Mouse (Mus musculus): ENCODE results near the gene Mylk. TPM values are rescaled to one million over a fixed set of nuclear protein-coding genes. Genes with fewer than 3 reads are reported as not detected.

Gene Mylk
- polyA plus RNA-seq, 1 experiment from 2014 or later = 334 TPM

DNA sequence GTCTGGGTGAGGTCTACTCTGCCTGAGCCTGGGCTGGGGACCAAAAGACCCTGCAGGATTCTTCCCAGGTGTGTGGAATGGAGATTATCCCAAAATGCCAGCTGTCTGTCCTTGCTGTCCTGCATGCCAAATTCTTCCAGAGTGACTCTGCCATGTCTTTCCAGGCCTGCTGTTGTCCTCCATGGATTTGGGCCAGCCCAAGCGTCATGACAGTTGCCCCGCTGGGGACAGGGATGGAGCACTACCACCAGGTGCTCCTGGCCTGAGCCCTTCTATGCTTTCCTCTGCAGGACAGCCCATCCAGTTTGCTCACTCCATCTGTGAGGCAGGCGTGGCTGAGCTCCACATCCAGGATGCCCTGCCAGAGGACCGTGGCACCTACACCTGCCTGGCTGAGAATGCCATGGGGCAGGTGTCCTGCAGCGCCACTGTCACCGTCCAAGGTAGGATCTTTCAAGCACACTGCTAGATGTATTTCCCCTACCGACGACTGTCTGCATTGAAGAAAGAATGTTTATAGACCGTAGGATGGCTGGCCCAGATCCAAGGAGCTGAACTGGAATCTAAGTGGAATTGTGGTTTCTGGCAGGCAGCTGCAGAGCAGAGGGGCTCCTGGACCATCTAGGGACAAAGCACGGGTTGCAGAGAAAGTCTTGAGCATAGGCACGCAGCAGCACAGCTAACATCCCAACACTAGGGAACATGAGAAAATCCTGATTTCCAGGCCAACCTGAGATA, 154.2 kb downstream of the Mylk start:
- Histone ChIP-seq H3K9ac (ENCODE audit: low read length) (no peak overlapping the region), H3K27ac (ENCODE audit: low read depth) (peak overlapping the region; percentile 70; the same call in 1 of the 2 replicates)
- 47% methylated on average over 11 of the region's 11 CpGs for WGBS

GRCm38 (mm10) chr16:34899997-34900396, 155.0 kb downstream of the Mylk start:
- Histone ChIP-seq H3K9ac (ENCODE audit: low read length) (no peak overlapping the region), H3K27me3 (replicated peaks; ENCODE audit: control insufficient read depth, insufficient read depth, low read length) (no peaks in the 10 kb centered on the region), H3K9me3 (ENCODE audit: control insufficient read depth, low read length) (no peaks in the 10 kb centered on the region), H3K4me1 (replicated peaks; ENCODE audit: control insufficient read depth, insufficient read depth, low read length) (peaks cover 26% of the 10 kb centered on the region), H3K27ac (ENCODE audit: low read depth) (peak overlapping the region; percentile 70), H3K4me3 (ENCODE audit: low read depth, low read length) (no peak overlapping the region), H3K36me3 (ENCODE audit: control insufficient read depth, insufficient read depth, low read length) (no peaks in the 10 kb centered on the region), H3K4me2 (ENCODE audit: low read length) (no peak overlapping the region)
- DNase-seq (ENCODE audit: low spot score) (no peak), ATAC-seq (replicated peaks; ENCODE audit: low FRiP score, low TSS enrichment, low read depth) (no peak)
- 51% methylated on average over 5 of the region's 5 CpGs for WGBS

More for the DNA sequence above, 154.2 kb downstream of the Mylk start:
- no peaks in the 10 kb centered on the region for H3K27me3 ChIP-seq (replicated peaks; ENCODE audit: control insufficient read depth, insufficient read depth, low read length)
- H3K4me1 ChIP-seq (replicated peaks; ENCODE audit: control insufficient read depth, insufficient read depth, low read length) = peaks cover 26% of the 10 kb centered on the region
- ATAC-seq (replicated peaks; ENCODE audit: low FRiP score, low TSS enrichment, low read depth) (no peak), DNase-seq (ENCODE audit: low spot score) (peak; percentile 76)
- H3K4me2 ChIP-seq (ENCODE audit: low read length) = no peak overlapping the region
- no peaks in the 10 kb centered on the region for H3K36me3 ChIP-seq (ENCODE audit: control insufficient read depth, insufficient read depth, low read length)
- H3K4me3 ChIP-seq (ENCODE audit: low read depth, low read length) = no peak overlapping the region
- no peaks in the 10 kb centered on the region for H3K9me3 ChIP-seq (ENCODE audit: control insufficient read depth, low read length)

DNA sequence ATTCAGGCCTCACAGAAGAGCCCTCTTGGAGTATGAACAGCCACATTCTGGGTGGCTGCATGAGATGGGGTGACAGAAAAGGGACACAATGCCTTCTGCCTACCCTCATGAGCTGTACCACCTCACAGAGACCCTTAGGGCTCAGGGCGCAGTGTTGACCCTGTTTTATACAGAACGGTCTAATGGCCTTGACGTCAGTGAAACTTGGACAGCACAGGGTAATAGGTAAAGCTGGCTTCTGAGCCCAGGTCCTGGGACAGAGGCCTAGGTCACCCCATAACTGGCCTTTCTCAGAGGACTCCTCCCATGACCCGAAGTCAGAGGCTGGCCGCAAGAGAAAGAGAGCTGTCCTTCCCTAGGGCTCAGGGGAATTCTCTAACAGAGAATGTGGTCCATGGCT, 155.5 kb downstream of the Mylk start:
- DNase-seq (ENCODE audit: low spot score) (no peak), ATAC-seq (replicated peaks; ENCODE audit: low FRiP score, low TSS enrichment, low read depth) (no peak)
- no peaks in the 10 kb centered on the region for H3K9me3 ChIP-seq (ENCODE audit: control insufficient read depth, low read length)
- H3K36me3 ChIP-seq (ENCODE audit: control insufficient read depth, insufficient read depth, low read length) = no peaks in the 10 kb centered on the region
- H3K9ac ChIP-seq (ENCODE audit: low read length) = no peak overlapping the region
- no peaks in the 10 kb centered on the region for H3K27me3 ChIP-seq (replicated peaks; ENCODE audit: control insufficient read depth, insufficient read depth, low read length)
- H3K4me1 ChIP-seq (replicated peaks; ENCODE audit: control insufficient read depth, insufficient read depth, low read length) = peaks cover 26% of the 10 kb centered on the region
- WGBS = 89% methylated on average over 5 of the region's 5 CpGs
- no peak overlapping the region for H3K4me2 ChIP-seq (ENCODE audit: low read length)
- peak overlapping the region; percentile 70 for H3K27ac ChIP-seq (ENCODE audit: low read depth)
- H3K4me3 ChIP-seq (ENCODE audit: low read depth, low read length) = no peak overlapping the region

DNA sequence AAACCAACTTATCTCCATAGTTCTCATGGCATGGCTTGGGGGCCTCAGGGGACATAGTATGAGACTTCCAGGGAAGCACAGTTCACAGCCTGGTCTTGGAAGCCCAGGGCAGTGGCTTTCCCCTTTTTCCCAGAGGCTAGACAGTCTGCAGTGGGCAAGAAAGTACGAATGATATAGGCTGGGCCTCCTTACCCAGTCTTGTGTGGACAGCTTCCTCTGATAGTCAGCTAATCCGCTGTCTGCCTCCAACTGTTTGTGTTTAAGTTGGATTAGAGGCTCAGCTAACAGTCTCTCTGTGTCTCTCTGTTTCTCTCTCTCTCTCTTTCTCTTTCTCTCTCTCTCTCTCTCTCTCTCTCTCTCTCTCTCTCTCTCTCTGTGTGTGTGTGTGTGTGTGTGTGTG, 156.0 kb downstream of the Mylk start:
- 61% methylated on average over 2 of the region's 2 CpGs for WGBS
- H3K4me3 ChIP-seq (ENCODE audit: low read depth, low read length) = no peak overlapping the region
- ATAC-seq (replicated peaks; ENCODE audit: low FRiP score, low TSS enrichment, low read depth) (no peak), DNase-seq (ENCODE audit: low spot score) (no peak)
- no peak overlapping the region for H3K9ac ChIP-seq (ENCODE audit: low read length)
- H3K27ac ChIP-seq (ENCODE audit: low read depth) = no peak overlapping the region
- no peaks in the 10 kb centered on the region for H3K36me3 ChIP-seq (ENCODE audit: control insufficient read depth, insufficient read depth, low read length)
- peaks cover 26% of the 10 kb centered on the region for H3K4me1 ChIP-seq (replicated peaks; ENCODE audit: control insufficient read depth, insufficient read depth, low read length)
- no peak overlapping the region for H3K4me2 ChIP-seq (ENCODE audit: low read length)
- no peaks in the 10 kb centered on the region for H3K27me3 ChIP-seq (replicated peaks; ENCODE audit: control insufficient read depth, insufficient read depth, low read length)
- H3K9me3 ChIP-seq (ENCODE audit: control insufficient read depth, low read length) = no peaks in the 10 kb centered on the region

- no peaks in the 10 kb centered on the region for H3K36me3 ChIP-seq (ENCODE audit: control insufficient read depth, insufficient read depth, low read length)
Observed at GRCm38 (mm10) chr16:34901611-34902293, 156.7 kb downstream of the Mylk start.

GRCm38 (mm10) chr16:34902294-34902680, 157.3 kb downstream of the Mylk start:
- WGBS = 14% methylated on average over 9 of the region's 9 CpGs
- no peaks in the 10 kb centered on the region for H3K36me3 ChIP-seq (ENCODE audit: control insufficient read depth, insufficient read depth, low read length)
- H3K4me1 ChIP-seq (replicated peaks; ENCODE audit: control insufficient read depth, insufficient read depth, low read length) = peaks cover 30% of the 10 kb centered on the region
- no peak overlapping the region for H3K9ac ChIP-seq (ENCODE audit: low read length)
- 0 out of 2 replicates have a peak, but pooled peaks have one; percentile 40 for ATAC-seq (replicated peaks; ENCODE audit: low FRiP score, low TSS enrichment, low read depth)
- DNase-seq (ENCODE audit: low spot score) = peak; percentile 78
- no peak overlapping the region for H3K4me2 ChIP-seq (ENCODE audit: low read length)
- H3K4me3 ChIP-seq (ENCODE audit: low read depth, low read length) = no peak overlapping the region
- H3K9me3 ChIP-seq (ENCODE audit: control insufficient read depth, low read length) = no peaks in the 10 kb centered on the region
- no peak overlapping the region for H3K27ac ChIP-seq (ENCODE audit: low read depth)
- H3K27me3 ChIP-seq (replicated peaks; ENCODE audit: control insufficient read depth, insufficient read depth, low read length) = no peaks in the 10 kb centered on the region

More at GRCm38 (mm10) chr16:34901611-34902293, 156.7 kb downstream of the Mylk start:
- DNase-seq (ENCODE audit: low spot score) (no peak), ATAC-seq (replicated peaks; ENCODE audit: low FRiP score, low TSS enrichment, low read depth) (no peak; the same call in 1 of the 2 replicates)
- H3K4me2 ChIP-seq (ENCODE audit: low read length) = no peak overlapping the region
- H3K27me3 ChIP-seq (replicated peaks; ENCODE audit: control insufficient read depth, insufficient read depth, low read length) = no peaks in the 10 kb centered on the region
- no peaks in the 10 kb centered on the region for H3K9me3 ChIP-seq (ENCODE audit: control insufficient read depth, low read length)
- no peak overlapping the region for H3K27ac ChIP-seq (ENCODE audit: low read depth)
- 72% methylated on average over 7 of the region's 7 CpGs for WGBS
- H3K4me1 ChIP-seq (replicated peaks; ENCODE audit: control insufficient read depth, insufficient read depth, low read length) = peaks cover 26% of the 10 kb centered on the region
- no peak overlapping the region for H3K4me3 ChIP-seq (ENCODE audit: low read depth, low read length)
- no peak overlapping the region for H3K9ac ChIP-seq (ENCODE audit: low read length)

- no peak for DNase-seq (ENCODE audit: low spot score)
- Histone ChIP-seq H3K4me3 (ENCODE audit: low read depth, low read length) (no peak overlapping the region), H3K9ac (ENCODE audit: low read length) (no peak overlapping the region), H3K36me3 (ENCODE audit: control insufficient read depth, insufficient read depth, low read length) (no peaks in the 10 kb centered on the region), H3K27me3 (replicated peaks; ENCODE audit: control insufficient read depth, insufficient read depth, low read length) (no peaks in the 10 kb centered on the region), H3K9me3 (ENCODE audit: control insufficient read depth, low read length) (no peaks in the 10 kb centered on the region), H3K27ac (ENCODE audit: low read depth) (no peak overlapping the region), H3K4me2 (ENCODE audit: low read length) (no peak overlapping the region), H3K4me1 (replicated peaks; ENCODE audit: control insufficient read depth, insufficient read depth, low read length) (peaks cover 30% of the 10 kb centered on the region)
- WGBS = 78% methylated on average over 8 of the region's 8 CpGs
- no peak for ATAC-seq (replicated peaks; ENCODE audit: low FRiP score, low TSS enrichment, low read depth)
Observed at GRCm38 (mm10) chr16:34902761-34903160, 157.8 kb downstream of the Mylk start.

DNA sequence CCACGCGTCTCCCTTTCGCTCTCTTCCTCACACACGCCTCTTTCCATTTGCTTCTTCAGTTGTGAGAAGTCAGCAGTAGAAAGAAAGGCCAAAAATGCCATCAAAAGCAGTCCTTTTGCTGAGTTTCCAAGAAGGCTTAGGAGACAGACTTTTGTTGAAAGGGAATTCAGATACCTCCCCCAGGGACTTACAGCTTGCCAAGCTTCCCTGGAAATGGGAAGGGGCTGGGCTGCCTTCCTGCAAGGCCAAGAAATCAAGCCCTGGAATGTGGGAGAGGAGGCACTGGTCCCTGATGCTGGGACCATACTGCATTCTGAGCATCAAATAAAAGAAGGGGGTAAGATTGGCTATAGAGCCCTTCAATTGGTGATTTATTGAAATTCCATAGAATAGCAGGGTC, 159.9 kb downstream of the Mylk start:
- no peak for DNase-seq (ENCODE audit: low spot score)
- no peaks in the 10 kb centered on the region for H3K36me3 ChIP-seq (ENCODE audit: control insufficient read depth, insufficient read depth, low read length)
- no peak overlapping the region for H3K9ac ChIP-seq (ENCODE audit: low read length)
- 89% methylated on average over 4 of the region's 4 CpGs for WGBS
- no peak overlapping the region for H3K27ac ChIP-seq (ENCODE audit: low read depth)
- ATAC-seq (replicated peaks; ENCODE audit: low FRiP score, low TSS enrichment, low read depth) = no peak
- H3K4me1 ChIP-seq (replicated peaks; ENCODE audit: control insufficient read depth, insufficient read depth, low read length) = peaks cover 14% of the 10 kb centered on the region
- H3K4me2 ChIP-seq (ENCODE audit: low read length) = no peak overlapping the region
- no peaks in the 10 kb centered on the region for H3K27me3 ChIP-seq (replicated peaks; ENCODE audit: control insufficient read depth, insufficient read depth, low read length)
- H3K9me3 ChIP-seq (ENCODE audit: control insufficient read depth, low read length) = no peaks in the 10 kb centered on the region; the same call in 1 of the 2 replicates
- no peak overlapping the region for H3K4me3 ChIP-seq (ENCODE audit: low read depth, low read length)

Measured in intestine, embryonic 14.5 days (tissue).